Mouse (Mus musculus) kidney, adult 2 months (tissue): ENCODE data around the gene 4931406P16Rik.

Experiments used
- CTCF ChIP-seq: fragments of 200-500 bp; conservative IDR thresholded peaks from 2 replicates; pipeline ENCODE4 v1.5.1; 2011; ENCODE audit warnings: low read depth, mild to moderate bottlenecking, control low read depth, low read length, moderate library complexity, mixed read lengths; ENCODE audit not compliant: insufficient read depth, insufficient read length
- POLR2A ChIP-seq: fragments of 200-500 bp; IDR thresholded peaks from one replicate; pipeline ENCODE4 v1.6.1; 2011; ENCODE audit warnings: low read depth, low read length, control low read depth

DNA sequence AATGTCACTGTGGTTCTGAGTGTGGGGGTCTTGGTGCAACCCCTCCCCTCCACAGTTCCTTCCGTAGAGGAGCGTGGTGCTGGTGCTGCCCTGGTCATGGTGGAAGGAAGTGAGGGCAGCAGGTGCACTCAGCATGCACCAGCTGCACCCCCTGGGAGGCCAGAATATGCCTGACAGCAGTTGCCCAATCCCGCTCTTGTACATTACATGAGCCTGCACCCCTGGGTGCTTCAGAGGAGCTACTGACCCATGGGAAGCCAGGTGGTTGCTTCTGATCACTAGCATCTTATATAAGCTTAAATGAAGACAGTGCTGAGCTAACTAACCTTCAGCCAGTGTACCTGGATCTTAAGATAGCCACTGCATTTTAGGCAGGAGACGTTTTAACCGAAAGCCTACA is 75.3 kb downstream of the 4931406P16Rik start:
- TF ChIP-seq CTCF: no peak
- no peak for TF ChIP-seq POLR2A
